ENCODE assay signal across 8 mouse cellular contexts in genomic region chr1:136132386-136133201, GRCm38 (mm10). TPM values are rescaled to one million over a fixed set of nuclear protein-coding genes. Genes with fewer than 3 reads are reported as not detected.
A peak's percentile ranks its signal among the peaks of the same experiment; 100 is the strongest.
DNase-seq lines count a peak whose midpoint lies in the region; ATAC-seq and TF ChIP-seq lines count a peak whose summit lies in the region.

No protein-coding gene starts in this region.

- peak overlapping the region; percentile 100 for H3K4me2 ChIP-seq in kidney, postnatal 0 days (ENCODE audit: low read length)
- peak overlapping the region; percentile 97 for H3K4me2 ChIP-seq in embryonic facial prominence, embryonic 14.5 days (ENCODE audit: low read depth, low read length)

- no peak for ATAC-seq in kidney, postnatal 0 days (replicated peaks; ENCODE audit: low FRiP score, low read depth)
- ATAC-seq in embryonic facial prominence, embryonic 14.5 days (ENCODE audit: low read depth) = no peak
- no peak for ATAC-seq in frontal cortex, adult (ENCODE audit: low TSS enrichment)

- WGBS in kidney, postnatal 0 days = 50% methylated on average over 10 of the region's 10 CpGs
- WGBS in embryonic facial prominence, embryonic 14.5 days = 35% methylated on average over 10 of the region's 10 CpGs
- 41% methylated on average over 10 of the region's 10 CpGs for WGBS in limb, embryonic 10.5 days

- no peaks in the 10 kb centered on the region for H3K27me3 ChIP-seq in kidney, postnatal 0 days (ENCODE audit: insufficient read depth, low read length)
- H3K27me3 ChIP-seq in embryonic facial prominence, embryonic 14.5 days (replicated peaks; ENCODE audit: control insufficient read depth, insufficient read depth, low read length) = no peaks in the 10 kb centered on the region
- peaks cover 10% of the 10 kb centered on the region; the same call in 1 of the 2 replicates for H3K27me3 ChIP-seq in limb, embryonic 10.5 days (ENCODE audit: low read depth, poor library complexity, severe bottlenecking)

- no peaks in the 10 kb centered on the region for H3K9me3 ChIP-seq in kidney, postnatal 0 days (replicated peaks; ENCODE audit: low read length)
- no peaks in the 10 kb centered on the region for H3K9me3 ChIP-seq in embryonic facial prominence, embryonic 14.5 days (ENCODE audit: control insufficient read depth, low read length)
- H3K9me3 ChIP-seq in limb, embryonic 10.5 days (replicated peaks) = 0 out of 2 replicates have a peak, but pooled peaks cover 1% of the 10 kb centered on the region

- H3K36me3 ChIP-seq in kidney, postnatal 0 days (ENCODE audit: insufficient read depth, low read length) = no peaks in the 10 kb centered on the region
- no peaks in the 10 kb centered on the region for H3K36me3 ChIP-seq in embryonic facial prominence, embryonic 14.5 days (ENCODE audit: control insufficient read depth, insufficient read depth, low read length)
- H3K36me3 ChIP-seq in limb, embryonic 10.5 days = no peaks in the 10 kb centered on the region

- H3K4me3 ChIP-seq in kidney, postnatal 0 days (replicated peaks; ENCODE audit: low read depth, low read length) = peak overlapping the region; percentile 66; the same call in 1 of the 2 replicates
- peak overlapping the region; percentile 78 for H3K4me3 ChIP-seq in embryonic facial prominence, embryonic 14.5 days (ENCODE audit: low read depth, low read length)
- H3K4me3 ChIP-seq in limb, embryonic 10.5 days = peak overlapping the region; percentile 79

- no peak for DNase-seq in kidney, postnatal 0 days (ENCODE audit: low spot score)
- no peak for DNase-seq in kidney, postnatal 14 days
- no peak for DNase-seq in embryonic facial prominence, embryonic 14.5 days (ENCODE audit: low spot score)
- DNase-seq in limb, embryonic 10.5 days (ENCODE audit: low spot score) = no peak
- DNase-seq in retina, adult 2 months (ENCODE audit: low read depth, low spot score) = peak; percentile 71
- DNase-seq in adrenal gland, postnatal 14 days = no peak
- DNase-seq in embryo, embryonic 10 days (ENCODE audit: low spot score) = no peak

- H3K27ac ChIP-seq in kidney, postnatal 0 days = no peak overlapping the region
- H3K27ac ChIP-seq in embryonic facial prominence, embryonic 14.5 days (replicated peaks; ENCODE audit: low read depth, low read length) = no peak overlapping the region
- H3K27ac ChIP-seq in limb, embryonic 10.5 days = peak overlapping the region; percentile 93

- no peak overlapping the region for H3K9ac ChIP-seq in kidney, postnatal 0 days (ENCODE audit: low read depth, low read length)
- H3K9ac ChIP-seq in embryonic facial prominence, embryonic 14.5 days (ENCODE audit: low read depth, low read length) = peak overlapping the region; percentile 79

- TF ChIP-seq CTCF in kidney, postnatal 0 days (IDR thresholded peaks at IDR 0.05; ENCODE audit: low read depth) = no peak

- peaks cover 35% of the 10 kb centered on the region; the same call in 1 of the 2 replicates for H3K4me1 ChIP-seq in kidney, postnatal 0 days (replicated peaks; ENCODE audit: insufficient read depth, low read length)
- H3K4me1 ChIP-seq in embryonic facial prominence, embryonic 14.5 days (ENCODE audit: control insufficient read depth, insufficient read depth, low read length) = peaks cover 69% of the 10 kb centered on the region
- H3K4me1 ChIP-seq in limb, embryonic 10.5 days = peaks cover 99% of the 10 kb centered on the region

RNA-seq across cellular contexts. Expression of gene Kif21b, which starts 1.4 kb away (rescaled TPM):
- polyA plus RNA-seq in kidney, postnatal 0 days (2015; fragmentation: Nextera tagmentation; extraction: Ambion mirVana) = 0.74 and 0.88 TPM in 2 replicates
- polyA plus RNA-seq in embryonic facial prominence, embryonic 14.5 days (2014; fragmentation: Nextera tagmentation; extraction: Ambion mirVana) = 2.8 and 3.3 TPM in 2 replicates
- 7.2 and 10.9 TPM in 2 replicates for polyA plus RNA-seq in limb, embryonic 10.5 days (2016; fragmentation: Nextera tagmentation; extraction: Ambion mirVana)
- total RNA-seq in adrenal gland, postnatal 14 days (2021) = 2.7 and 12.5 TPM in 2 replicates
